Mouse (Mus musculus) liver, embryonic 13.5 days (tissue): ENCODE results near the gene 4833427G06Rik. TPM values are rescaled to one million over a fixed set of nuclear protein-coding genes. Genes with fewer than 3 reads are reported as not detected.

Experiments used
- ATAC-seq: fragments of 200-750 bp; cut with Nextera tagmentation; 2 replicates; pipeline ENCODE4 v1.8.0; 2017; ENCODE audit warnings: low read depth, mild to moderate bottlenecking, moderate number of reproducible peaks, moderate library complexity
- DNase-seq: peaks from one replicate; pipeline ENCODE4 v3.0.0; 2022
- H3K27ac ChIP-seq: fragments of 300-500 bp; sonication (generic); 2 replicates; pipeline ENCODE4 v1.5.1; 2015; ENCODE audit warnings: moderate library complexity, mild to moderate bottlenecking, inconsistent platforms
- H3K27me3 ChIP-seq: fragments of 300-500 bp; sonication (generic); 2 replicates; pipeline ENCODE4 v1.6.1; 2015; ENCODE audit warnings: mild to moderate bottlenecking, inconsistent platforms
- H3K36me3 ChIP-seq: fragments of 300-500 bp; sonication (generic); 2 replicates; pipeline ENCODE4 v1.6.1; 2015; ENCODE audit warnings: mild to moderate bottlenecking, inconsistent platforms
- H3K4me1 ChIP-seq: fragments of 300-500 bp; sonication (generic); replicated peaks from 2 replicates; pipeline ENCODE4 v1.6.1; 2015; ENCODE audit warnings: inconsistent platforms
- H3K4me2 ChIP-seq: fragments of 300-500 bp; sonication (generic); 2 replicates; pipeline ENCODE4 v1.6.1; 2015; ENCODE audit warnings: inconsistent platforms, mild to moderate bottlenecking, moderate library complexity
- H3K4me3 ChIP-seq: fragments of 300-500 bp; sonication (generic); replicated peaks from 2 replicates; pipeline ENCODE4 v1.5.1; 2015; ENCODE audit warnings: mild to moderate bottlenecking, inconsistent platforms
- H3K9ac ChIP-seq: fragments of 300-500 bp; sonication (generic); 2 replicates; pipeline ENCODE4 v1.6.1; 2015; ENCODE audit warnings: mild to moderate bottlenecking, inconsistent platforms
- H3K9me3 ChIP-seq: fragments of 300-500 bp; sonication (generic); replicated peaks from 2 replicates; pipeline ENCODE4 v1.6.1; 2016; ENCODE audit warnings: inconsistent platforms
- WGBS: fragments of 180-500 bp; shearing (Covaris S2); methylation state at CpG from one replicate; pipeline ENCODE4 v1.1.7; 2015; ENCODE audit not compliant: insufficient replicate concordance; 5-methylcytosine and 5-hydroxymethylcytosine counted together
- polyA plus RNA-seq: library from polyadenylated mRNA; unstranded; fragments of >200 nt; fragmentation: Nextera tagmentation; extraction: Ambion mirVana; gene quantifications from 2 replicates; pipeline ENCODE4 v1.2.1, GENCODE M21; 2015

4833427G06Rik gene
- polyA plus RNA-seq, 1 experiment from 2014 or later, result not detected

DNA sequence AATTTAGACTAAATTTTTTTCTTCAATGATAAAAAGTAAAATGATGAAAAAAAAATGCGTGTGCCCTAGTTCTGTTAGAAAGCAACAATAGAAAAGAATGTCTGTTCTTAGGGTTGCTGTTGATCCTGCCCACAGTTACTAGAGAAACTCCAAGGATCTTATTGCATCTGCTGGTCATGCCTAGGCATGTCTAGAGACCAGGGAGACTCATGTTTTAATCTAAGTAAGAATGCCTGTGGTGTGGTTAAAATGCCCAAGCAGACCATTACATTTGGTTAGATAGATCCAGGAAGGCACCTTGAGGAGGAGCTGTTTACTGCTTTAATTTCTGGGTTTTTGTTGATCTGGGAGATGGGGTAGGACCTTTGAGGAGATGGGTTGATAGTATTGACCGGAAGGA is 3.9 kb upstream of the 4833427G06Rik start:
- ATAC-seq (no peak), DNase-seq (no peak)
- Histone ChIP-seq H3K9ac (no peak overlapping the region), H3K4me3 (no peak overlapping the region), H3K27me3 (peaks cover 55% of the 10 kb centered on the region), H3K4me2 (no peak overlapping the region), H3K9me3 (no peaks in the 10 kb centered on the region), H3K27ac (no peak overlapping the region), H3K36me3 (no peaks in the 10 kb centered on the region), H3K4me1 (peaks cover 7% of the 10 kb centered on the region)
- WGBS, result 34% methylated on average over 2 of the region's 2 CpGs

DNA sequence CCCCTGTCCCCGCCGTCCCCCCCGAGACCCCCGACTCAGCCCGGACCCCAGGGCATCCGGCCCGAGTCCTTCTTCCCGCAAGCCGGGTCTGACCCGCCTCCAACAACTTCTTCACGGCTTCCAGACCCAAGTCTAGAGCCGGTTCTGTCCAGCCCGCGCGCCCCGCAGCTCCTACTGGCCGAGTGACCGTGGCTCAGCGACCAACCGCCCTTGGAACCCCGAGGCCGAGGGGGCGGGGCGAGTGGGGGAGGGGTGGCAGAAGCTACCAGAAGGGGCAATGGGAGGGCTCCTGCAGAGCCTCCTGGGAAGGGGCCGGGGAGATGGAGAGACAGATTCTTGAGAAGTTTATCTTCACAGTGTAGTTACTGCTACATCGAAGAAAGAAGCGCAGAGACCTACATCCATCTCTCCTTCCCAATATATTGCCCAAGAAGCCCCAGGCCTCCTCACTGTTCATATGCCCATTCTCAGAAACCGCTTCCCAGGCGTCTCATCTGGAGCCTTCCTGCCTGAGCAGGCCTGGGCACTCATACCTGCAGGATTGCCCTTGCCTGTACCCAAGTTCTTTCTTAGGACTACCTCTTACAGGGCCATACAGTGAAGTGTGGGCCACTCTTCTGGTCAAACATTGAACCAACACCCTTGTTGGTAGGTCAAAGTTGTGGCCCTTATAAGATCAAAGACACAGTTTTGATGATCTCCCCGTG is 2.1 kb upstream of the 4833427G06Rik start:
- H3K4me3 ChIP-seq, result peak overlapping the region; percentile 52
- H3K27ac ChIP-seq, result no peak overlapping the region
- DNase-seq (no peak), ATAC-seq (no peak)
- H3K4me1 ChIP-seq, result peaks cover 7% of the 10 kb centered on the region
- no peak overlapping the region for H3K9ac ChIP-seq
- peak overlapping the region; percentile 72 for H3K4me2 ChIP-seq
- H3K9me3 ChIP-seq, result no peaks in the 10 kb centered on the region
- H3K36me3 ChIP-seq, result no peaks in the 10 kb centered on the region
- 14% methylated on average over 30 of the region's 30 CpGs for WGBS
- H3K27me3 ChIP-seq, result peaks cover 62% of the 10 kb centered on the region

DNA sequence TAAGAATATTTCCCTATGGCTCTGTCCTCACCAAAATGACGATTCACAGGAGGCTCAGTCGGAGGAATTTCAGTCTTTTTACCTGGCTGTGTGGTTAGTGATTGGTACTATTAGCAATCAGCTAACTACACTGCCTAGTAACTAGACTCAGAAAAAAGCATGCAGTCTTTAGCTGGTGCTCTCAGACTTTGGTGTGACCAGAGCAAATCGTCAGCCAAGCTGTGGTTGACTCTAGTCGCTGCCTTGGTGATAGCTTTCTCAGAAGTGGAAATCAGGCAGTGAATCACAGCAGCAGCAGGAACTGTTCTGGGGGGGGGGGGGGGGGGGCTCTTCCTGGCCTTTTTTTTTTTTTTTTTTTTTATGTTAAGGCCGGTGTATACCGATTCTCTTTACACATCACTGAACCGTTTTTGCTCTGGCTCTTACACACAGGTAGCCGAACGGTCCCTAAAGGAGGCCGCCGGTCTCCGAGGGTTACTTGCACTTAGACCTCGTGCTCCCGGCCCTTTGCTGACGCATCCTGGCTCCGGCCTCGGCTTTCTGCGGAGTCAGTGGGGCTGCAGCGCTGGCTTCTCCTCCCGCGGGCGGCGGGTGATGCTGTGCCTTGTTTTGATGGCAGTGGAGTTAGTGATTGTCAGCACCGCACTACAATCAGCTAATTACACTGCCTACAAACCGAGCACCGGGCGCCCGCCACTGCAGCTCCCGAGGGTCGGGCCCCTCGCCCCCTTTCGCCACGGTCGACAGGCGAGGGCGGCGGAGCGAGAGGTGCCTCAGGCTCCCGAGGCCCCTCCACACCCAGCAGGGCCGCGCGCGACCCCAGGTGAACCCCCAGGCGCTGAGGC is 1.3 kb upstream of the 4833427G06Rik start:
- no peak overlapping the region for H3K27ac ChIP-seq
- peaks cover 62% of the 10 kb centered on the region for H3K27me3 ChIP-seq
- peak overlapping the region; percentile 72 for H3K4me2 ChIP-seq
- no peak overlapping the region for H3K9ac ChIP-seq
- H3K9me3 ChIP-seq, result no peaks in the 10 kb centered on the region
- no peak for DNase-seq
- H3K36me3 ChIP-seq, result no peaks in the 10 kb centered on the region
- 1% methylated on average over 44 of the region's 44 CpGs for WGBS
- peak overlapping the region; percentile 52 for H3K4me3 ChIP-seq
- H3K4me1 ChIP-seq, result peaks cover 7% of the 10 kb centered on the region
- ATAC-seq, result no peak

DNA sequence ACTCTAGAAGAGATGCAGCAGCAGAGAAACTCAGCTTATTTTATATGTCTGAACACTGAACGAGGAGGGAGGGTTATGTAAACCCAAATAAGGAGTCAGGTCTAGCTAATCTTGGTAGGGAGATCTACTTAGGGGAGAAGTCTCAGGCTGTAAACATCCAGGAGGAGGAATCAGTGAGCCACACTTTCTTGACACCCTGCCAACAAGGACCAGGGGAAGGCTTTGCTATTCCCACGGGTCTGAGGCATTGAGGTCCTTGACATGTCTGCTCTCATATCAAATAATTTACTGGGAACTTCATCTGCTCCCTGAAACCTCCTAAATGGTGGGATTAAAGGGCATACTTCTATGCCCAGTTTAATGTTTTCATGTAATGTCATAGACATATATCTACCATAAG is 5.6 kb downstream of the 4833427G06Rik start:
- ATAC-seq, result no peak
- no peaks in the 10 kb centered on the region for H3K9me3 ChIP-seq
- no peak overlapping the region for H3K4me3 ChIP-seq
- no peak overlapping the region for H3K4me2 ChIP-seq
- DNase-seq, result no peak
- H3K27me3 ChIP-seq, result peaks cover 19% of the 10 kb centered on the region
- no peak overlapping the region for H3K9ac ChIP-seq
- 32% methylated on average over 2 of the region's 2 CpGs for WGBS
- no peaks in the 10 kb centered on the region for H3K36me3 ChIP-seq
- peaks cover 10% of the 10 kb centered on the region for H3K4me1 ChIP-seq
- H3K27ac ChIP-seq, result no peak overlapping the region

DNA sequence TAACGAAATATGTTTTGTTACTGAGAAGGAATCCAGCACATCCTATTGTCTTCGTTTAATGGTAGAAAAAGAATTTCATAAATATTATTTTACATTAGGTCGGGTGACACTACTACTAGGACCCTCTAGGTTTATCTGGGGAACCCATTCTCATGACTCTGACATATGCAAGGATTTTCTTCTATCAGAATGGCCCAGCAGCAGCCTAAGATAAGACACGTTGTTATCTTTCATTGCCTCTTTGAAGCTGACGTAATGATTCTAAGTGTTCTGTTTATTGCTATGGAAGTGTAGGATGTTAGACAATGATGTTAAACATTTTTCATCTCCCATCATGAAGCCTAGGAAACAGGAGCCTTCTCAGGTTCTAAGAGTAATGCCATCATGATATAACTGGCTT is 8.2 kb downstream of the 4833427G06Rik start:
- no peak for DNase-seq
- Histone ChIP-seq H3K27ac (no peak overlapping the region), H3K9me3 (no peaks in the 10 kb centered on the region), H3K9ac (no peak overlapping the region), H3K4me1 (peaks cover 10% of the 10 kb centered on the region), H3K4me3 (no peak overlapping the region), H3K4me2 (no peak overlapping the region), H3K27me3 (0 out of 2 replicates have a peak, but pooled peaks cover 7% of the 10 kb centered on the region), H3K36me3 (no peaks in the 10 kb centered on the region)
- ATAC-seq, result peak; percentile 72
- 24% methylated on average over 5 of the region's 5 CpGs for WGBS

DNA sequence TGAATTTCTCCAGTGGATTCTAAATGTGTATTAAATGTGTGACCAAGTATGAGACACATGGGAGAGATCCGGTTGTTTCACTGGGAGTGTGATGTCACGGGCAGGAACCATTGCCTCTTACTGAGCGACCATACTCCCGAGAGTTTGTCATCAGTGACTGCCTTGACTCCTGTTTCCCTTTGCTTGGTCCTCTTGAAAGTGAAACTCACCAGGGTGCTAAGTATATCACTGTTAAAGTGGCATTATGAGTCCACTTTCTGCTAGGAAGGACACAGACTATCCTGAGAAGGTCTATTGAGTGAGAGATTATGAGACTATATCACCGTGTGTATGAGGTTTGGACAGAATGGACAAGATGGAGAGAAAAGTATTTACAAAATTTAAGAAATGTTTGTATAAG is 20.3 kb downstream of the 4833427G06Rik start:
- DNase-seq (no peak), ATAC-seq (no peak)
- Histone ChIP-seq H3K4me2 (no peak overlapping the region), H3K9ac (no peak overlapping the region), H3K9me3 (no peaks in the 10 kb centered on the region), H3K4me3 (no peak overlapping the region), H3K27me3 (no peaks in the 10 kb centered on the region; the same call in 1 of the 2 replicates), H3K36me3 (no peaks in the 10 kb centered on the region), H3K27ac (no peak overlapping the region), H3K4me1 (peaks cover 10% of the 10 kb centered on the region)
- 68% methylated on average over 5 of the region's 5 CpGs for WGBS

DNA sequence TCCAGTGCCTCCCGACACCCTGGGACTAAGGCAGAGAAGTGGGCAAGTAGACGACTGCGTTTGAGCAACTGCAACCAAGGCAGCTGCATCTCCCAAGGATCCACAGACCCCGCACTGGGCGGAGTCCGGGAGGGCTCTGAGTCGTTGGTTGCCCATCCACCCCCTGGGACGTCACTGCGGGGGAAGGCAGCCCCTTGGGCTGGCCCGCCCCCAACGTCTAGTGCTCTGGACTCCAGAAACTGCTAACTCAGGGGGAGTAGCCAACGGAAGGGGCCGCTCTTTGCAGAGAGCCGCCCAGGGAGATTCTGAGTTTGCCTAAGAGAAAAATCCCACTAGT is 24.9 kb downstream of the 4833427G06Rik start, which contains the start of gene Layn:
TSS of gene Layn (minus strand) at position 116 of the 337 bp plus-strand sequence.
- H3K9me3 ChIP-seq, result no peaks in the 10 kb centered on the region
- peaks cover 18% of the 10 kb centered on the region for H3K4me1 ChIP-seq
- peak within 1 kb of the TSS; percentile 53 for H3K4me3 ChIP-seq
- no peaks in the 10 kb centered on the region for H3K36me3 ChIP-seq
- no peak within 1 kb of the TSS for H3K27ac ChIP-seq
- H3K4me2 ChIP-seq, result peak within 1 kb of the TSS; percentile 71
- 1% methylated on average over 14 of the region's 14 CpGs for WGBS
- ATAC-seq, result peak; percentile 88
- H3K27me3 ChIP-seq, result peaks cover 4% of the 10 kb centered on the region
- DNase-seq, result peak; percentile 58
- peak within 1 kb of the TSS; percentile 39 for H3K9ac ChIP-seq

DNA sequence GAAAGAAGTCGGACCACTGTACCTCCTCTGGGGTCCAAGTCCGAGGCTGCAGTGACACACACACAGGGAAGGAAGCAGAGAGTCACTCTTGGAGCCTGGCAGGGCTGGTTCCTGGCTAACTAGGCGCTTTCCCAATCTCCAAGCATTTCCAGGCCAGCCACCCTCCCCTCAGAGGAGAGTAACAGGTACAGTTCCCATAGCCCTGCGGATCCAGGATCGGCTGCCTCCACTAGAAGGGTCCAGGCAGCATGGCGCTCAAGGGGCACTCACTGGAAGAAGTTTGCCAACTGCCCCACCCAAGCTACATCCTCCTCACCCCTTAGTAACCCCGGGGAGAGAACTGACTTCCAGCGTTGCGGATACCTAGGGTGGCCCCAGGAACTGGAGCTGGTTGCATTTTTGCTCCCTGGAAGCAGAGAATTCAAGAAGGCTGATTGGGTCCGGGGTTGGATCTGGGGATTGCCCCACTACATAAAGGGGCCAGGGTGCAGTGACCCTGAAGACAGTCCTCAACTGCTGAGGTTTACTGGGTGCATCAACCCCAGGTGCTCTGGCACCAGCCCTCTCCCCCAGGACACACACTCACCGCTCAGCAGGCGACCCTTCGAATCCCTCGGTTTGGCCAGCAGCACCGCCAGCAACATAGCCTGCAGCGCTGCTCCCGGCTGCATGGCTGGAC is 25.4 kb downstream of the 4833427G06Rik start:
- DNase-seq, result no peak

DNA sequence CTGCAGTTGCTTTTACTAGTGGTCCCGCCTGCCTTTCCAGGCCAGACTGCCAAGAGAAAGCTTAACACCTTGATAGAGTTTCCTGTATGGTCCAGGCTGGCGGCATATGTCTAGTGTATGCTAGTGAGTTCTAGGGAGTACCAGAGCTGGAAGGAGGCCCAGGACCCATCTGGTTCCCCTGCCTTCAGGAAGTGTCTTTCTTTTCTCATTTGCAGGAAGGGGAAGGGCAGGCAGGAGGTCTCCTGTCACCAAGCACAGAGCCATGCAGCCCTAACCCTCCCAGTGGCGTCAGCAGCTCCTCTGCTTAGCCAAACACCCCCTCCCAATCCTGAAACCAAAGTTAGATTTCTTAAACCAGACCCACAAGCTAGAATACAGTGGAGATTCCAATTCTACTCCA is 26.1 kb downstream of the 4833427G06Rik start:
- ATAC-seq (no peak), DNase-seq (no peak)
- no peak overlapping the region for H3K9ac ChIP-seq
- no peaks in the 10 kb centered on the region for H3K36me3 ChIP-seq
- H3K4me2 ChIP-seq, result peak overlapping the region; percentile 71
- H3K4me3 ChIP-seq, result no peak overlapping the region; the same call in 1 of the 2 replicates
- H3K27me3 ChIP-seq, result peaks cover 4% of the 10 kb centered on the region
- WGBS, result 30% methylated on average over 3 of the region's 3 CpGs
- H3K27ac ChIP-seq, result no peak overlapping the region
- peaks cover 19% of the 10 kb centered on the region for H3K4me1 ChIP-seq
- H3K9me3 ChIP-seq, result no peaks in the 10 kb centered on the region

More for the DNA sequence above, 25.4 kb downstream of the 4833427G06Rik start:
- Histone ChIP-seq H3K4me1 (peaks cover 18% of the 10 kb centered on the region), H3K27me3 (peaks cover 4% of the 10 kb centered on the region), H3K9me3 (no peaks in the 10 kb centered on the region), H3K27ac (no peak overlapping the region), H3K9ac (peak overlapping the region; percentile 39), H3K4me2 (peak overlapping the region; percentile 71), H3K36me3 (no peaks in the 10 kb centered on the region), H3K4me3 (peak overlapping the region; percentile 53)
- WGBS, result under 1% methylated on average over 17 of the region's 17 CpGs
- peak; percentile 44 for ATAC-seq

DNA sequence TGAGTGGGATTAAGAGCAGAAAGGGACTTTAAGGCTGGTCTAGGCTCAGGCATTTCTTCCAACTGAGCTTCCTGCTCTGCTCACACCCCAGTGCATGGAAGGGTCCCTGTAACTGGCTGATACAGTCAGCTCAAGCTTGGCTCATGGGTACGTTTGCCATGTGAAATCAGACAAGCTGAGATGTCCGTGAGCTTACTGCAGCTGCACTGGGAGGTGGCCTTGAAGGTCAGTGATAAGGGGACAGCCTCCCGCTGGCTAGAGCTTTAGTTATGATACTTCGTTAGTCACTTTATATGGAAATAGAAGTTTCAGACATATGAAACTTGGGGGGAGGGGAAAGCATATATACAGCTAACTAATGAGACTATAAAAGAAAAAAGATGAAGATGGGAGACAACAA is 31.1 kb downstream of the 4833427G06Rik start:
- Histone ChIP-seq H3K36me3 (no peaks in the 10 kb centered on the region), H3K4me2 (no peak overlapping the region), H3K9me3 (no peaks in the 10 kb centered on the region), H3K27me3 (no peaks in the 10 kb centered on the region), H3K4me3 (no peak overlapping the region), H3K27ac (no peak overlapping the region), H3K9ac (no peak overlapping the region), H3K4me1 (peaks cover 7% of the 10 kb centered on the region)
- ATAC-seq, result no peak
- DNase-seq, result no peak
- 22% methylated on average over 4 of the region's 4 CpGs for WGBS

DNA sequence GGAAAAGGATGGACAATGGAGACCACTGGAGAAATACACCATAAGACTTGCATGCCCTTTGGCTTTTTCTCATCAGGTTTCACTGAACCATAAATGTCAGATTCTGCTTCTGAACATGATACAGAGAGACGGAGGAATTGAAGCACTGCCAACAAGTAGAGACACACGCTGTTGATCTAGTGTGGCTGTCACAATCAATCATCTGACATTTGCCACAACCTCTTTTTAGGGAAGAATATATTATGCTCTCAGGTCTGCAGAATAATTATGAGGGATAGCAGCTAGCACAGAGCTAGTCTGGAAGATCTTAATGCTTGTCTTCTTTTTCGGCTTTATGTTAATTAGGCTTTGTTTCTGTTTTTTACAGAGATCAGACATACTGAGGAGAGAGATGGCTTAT is 33.7 kb downstream of the 4833427G06Rik start:
- H3K4me3 ChIP-seq, result no peak overlapping the region
- no peak overlapping the region for H3K9ac ChIP-seq
- no peak overlapping the region for H3K27ac ChIP-seq
- peaks cover 4% of the 10 kb centered on the region; the same call in 1 of the 2 replicates for H3K4me1 ChIP-seq
- no peak for DNase-seq
- H3K9me3 ChIP-seq, result no peaks in the 10 kb centered on the region
- H3K27me3 ChIP-seq, result no peaks in the 10 kb centered on the region
- WGBS, result 68% methylated on average over 3 of the region's 3 CpGs
- no peak overlapping the region for H3K4me2 ChIP-seq
- no peak for ATAC-seq
- no peaks in the 10 kb centered on the region for H3K36me3 ChIP-seq
